Mouse (Mus musculus) erythroblast, embryonic 14.5 days (primary cell): Measurements from ENCODE around the gene Zkscan6.

ENCODE experiments used
- GATA1 ChIP-seq: IDR thresholded peaks from 2 replicates; pipeline ENCODE4 v1.6.1; 2012; ENCODE audit warnings: low read length, inconsistent platforms, mixed read lengths
- TAL1 ChIP-seq: IDR thresholded peaks from 3 replicates; pipeline ENCODE4 v1.6.1; 2012; ENCODE audit warnings: low read length, inconsistent platforms, mixed read lengths

- no peak for TF ChIP-seq TAL1
- no peak for TF ChIP-seq GATA1
These were observed 38.5 kb upstream of the Zkscan6 start for GRCm38 (mm10) chr11:65768445-65768844.
